Comparison of ENCODE assay signal across 8 mouse cellular contexts in the genomic region with DNA sequence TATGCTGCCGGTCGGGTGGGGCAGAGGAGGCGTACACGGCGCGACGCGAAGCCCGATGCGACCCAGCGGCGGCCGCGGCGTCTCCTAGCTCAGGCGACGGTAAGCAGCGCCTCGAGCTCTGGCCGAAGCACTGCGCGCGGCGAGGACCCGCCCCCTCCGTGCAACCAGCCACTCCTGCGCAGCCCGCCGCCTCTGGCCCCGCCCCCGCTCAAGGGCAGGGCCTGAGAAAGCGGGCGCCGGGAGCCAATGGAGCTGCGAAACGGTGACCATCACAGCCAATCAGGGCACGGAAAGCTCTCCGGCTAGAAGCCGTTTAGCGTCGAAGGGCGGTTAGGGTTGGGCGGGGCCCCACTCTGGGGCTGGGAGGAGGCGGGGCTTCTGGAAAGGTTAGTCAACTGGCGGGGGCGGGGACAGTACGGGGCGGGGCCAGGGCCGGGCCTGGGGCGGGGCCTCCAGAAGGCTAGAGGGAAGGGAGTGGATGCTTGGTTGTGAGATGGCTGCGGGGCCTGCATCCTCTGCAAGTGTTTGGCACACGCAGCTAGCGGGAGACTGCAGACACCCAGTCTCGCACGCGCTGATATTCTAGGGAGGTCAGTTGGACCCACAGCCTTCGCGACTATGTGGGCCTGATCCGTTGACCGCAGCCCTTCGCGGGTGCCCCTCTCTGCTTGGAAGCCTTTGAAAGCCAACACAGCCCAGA. TPM values are rescaled to one million over a fixed set of nuclear protein-coding genes. Genes with fewer than 3 reads are reported as not detected.
DNase-seq lines count a peak whose midpoint lies in the region; ATAC-seq and TF ChIP-seq lines count a peak whose summit lies in the region.

A gene (minus strand): TSS at position 98 of the 700 bp plus-strand sequence.

- WGBS in cerebellum, adult 2 months, result 2% methylated on average over 62 of the region's 62 CpGs
- WGBS in forebrain, embryonic 16.5 days, result 2% methylated on average over 51 of the region's 62 CpGs
- 4% methylated on average over 43 of the region's 62 CpGs for WGBS in liver, postnatal 0 days (ENCODE audit: insufficient replicate concordance)
- WGBS in neural tube, embryonic 14.5 days, result 2% methylated on average over 62 of the region's 62 CpGs

- H3K27ac ChIP-seq in ES-E14 (ENCODE audit: insufficient read depth, low read depth, low read length, poor library complexity, severe bottlenecking), result no peak within 1 kb of the TSS
- peak within 1 kb of the TSS; percentile 73 for H3K27ac ChIP-seq in cerebellum, adult 2 months (ENCODE audit: insufficient read depth, low read length)
- peak within 1 kb of the TSS; percentile 62 for H3K27ac ChIP-seq in forebrain, embryonic 16.5 days (ENCODE audit: low read length)
- no peak within 1 kb of the TSS for H3K27ac ChIP-seq in liver, postnatal 0 days (ENCODE audit: low read depth)
- H3K27ac ChIP-seq in neural tube, embryonic 14.5 days (ENCODE audit: low read depth, low read length), result peak within 1 kb of the TSS; percentile 61
- peak within 1 kb of the TSS; percentile 93 for H3K27ac ChIP-seq in testis, adult 2 months (ENCODE audit: control insufficient read depth, insufficient read depth, low read depth, low read length)

- peak within 1 kb of the TSS; percentile 96 for H3K4me2 ChIP-seq in forebrain, embryonic 16.5 days (ENCODE audit: low read length)
- H3K4me2 ChIP-seq in liver, postnatal 0 days (ENCODE audit: low read depth, low read length), result peak within 1 kb of the TSS; percentile 77
- H3K4me2 ChIP-seq in neural tube, embryonic 14.5 days (ENCODE audit: low read depth, low read length), result peak within 1 kb of the TSS; percentile 82

- in situ Hi-C loops in ES-E14 (cut with MboI; ENCODE audit: low sequenced_read_pairs in 2 of 2, unreplicated experiment in 2 of 2), result no loop called here

- peak within 1 kb of the TSS; percentile 89 to 97 for H3K4me3 ChIP-seq in ES-E14 (ENCODE audit: insufficient read depth in 1 of 2, low read depth in 1 of 2, low read length in 2 of 2, poor library complexity in 1 of 2, severe bottlenecking in 1 of 2)
- peak within 1 kb of the TSS; percentile 91 for H3K4me3 ChIP-seq in cerebellum, adult 2 months (replicated peaks; ENCODE audit: insufficient read depth, low read depth, low read length)
- peak within 1 kb of the TSS; percentile 78 for H3K4me3 ChIP-seq in forebrain, embryonic 16.5 days (replicated peaks; ENCODE audit: low read length)
- H3K4me3 ChIP-seq in liver, postnatal 0 days (ENCODE audit: low read depth, low read length), result peak within 1 kb of the TSS; percentile 42
- peak within 1 kb of the TSS; percentile 53 for H3K4me3 ChIP-seq in neural tube, embryonic 14.5 days (ENCODE audit: low read depth, low read length)
- H3K4me3 ChIP-seq in testis, adult 2 months (ENCODE audit: control insufficient read depth, low read depth, low read length), result peak within 1 kb of the TSS; percentile 92

- H3K9me3 ChIP-seq in ES-E14 (ENCODE audit: control insufficient read depth, insufficient read depth, low read depth, low read length), result no peaks in the 10 kb centered on the region
- no peaks in the 10 kb centered on the region for H3K9me3 ChIP-seq in forebrain, embryonic 16.5 days (ENCODE audit: control insufficient read depth, low read length)
- H3K9me3 ChIP-seq in liver, postnatal 0 days (ENCODE audit: low read length), result no peaks in the 10 kb centered on the region
- H3K9me3 ChIP-seq in neural tube, embryonic 14.5 days (ENCODE audit: control insufficient read depth, low read length), result no peaks in the 10 kb centered on the region

- no peaks in the 10 kb centered on the region for H3K36me3 ChIP-seq in ES-E14 (ENCODE audit: control insufficient read depth, insufficient read depth, low read length, poor library complexity, severe bottlenecking)
- no peaks in the 10 kb centered on the region for H3K36me3 ChIP-seq in forebrain, embryonic 16.5 days (ENCODE audit: control insufficient read depth, insufficient read depth)
- H3K36me3 ChIP-seq in liver, postnatal 0 days (replicated peaks; ENCODE audit: insufficient read depth, low read length), result no peaks in the 10 kb centered on the region
- 0 out of 2 replicates have a peak, but pooled peaks cover 3% of the 10 kb centered on the region for H3K36me3 ChIP-seq in neural tube, embryonic 14.5 days (ENCODE audit: control insufficient read depth, insufficient read depth, low read length)
- 0 out of 2 replicates have a peak, but pooled peaks cover 2% of the 10 kb centered on the region for H3K36me3 ChIP-seq in testis, adult 2 months (ENCODE audit: control insufficient read depth, insufficient read depth, low read length)

- TF ChIP-seq EP300 in liver, postnatal 0 days (IDR thresholded peaks at IDR 0.05; ENCODE audit: low read depth), result no peak

- peak; percentile 97 for ATAC-seq in forebrain, embryonic 16.5 days
- ATAC-seq in liver, postnatal 0 days, result peak; percentile 99
- peak; percentile 98 for ATAC-seq in neural tube, embryonic 14.5 days (ENCODE audit: low read depth)

- H3K9ac ChIP-seq in ES-E14 (ENCODE audit: insufficient read depth, low read depth, low read length, poor library complexity, severe bottlenecking), result peak within 1 kb of the TSS; percentile 89
- H3K9ac ChIP-seq in forebrain, embryonic 16.5 days (replicated peaks; ENCODE audit: low read depth, low read length), result peak within 1 kb of the TSS; percentile 87
- H3K9ac ChIP-seq in liver, postnatal 0 days (replicated peaks), result peak within 1 kb of the TSS; percentile 32
- H3K9ac ChIP-seq in neural tube, embryonic 14.5 days (replicated peaks; ENCODE audit: low read depth, low read length), result peak within 1 kb of the TSS; percentile 70

- intact Hi-C loops in heart, postnatal 25 days (cut with DNase I), result loop anchor here (5.0 kb wide), 1 partner anchor 70 kb away; a partner anchor contains a TSS

- no peaks in the 10 kb centered on the region for H3K27me3 ChIP-seq in cerebellum, adult 2 months (ENCODE audit: control insufficient read depth, insufficient read depth, low read length)
- H3K27me3 ChIP-seq in forebrain, embryonic 16.5 days (replicated peaks; ENCODE audit: control insufficient read depth, insufficient read depth, low read length), result no peaks in the 10 kb centered on the region
- H3K27me3 ChIP-seq in liver, postnatal 0 days (ENCODE audit: insufficient read depth, low read length), result peaks cover 2% of the 10 kb centered on the region; the same call in 1 of the 2 replicates
- no peaks in the 10 kb centered on the region for H3K27me3 ChIP-seq in neural tube, embryonic 14.5 days (ENCODE audit: control insufficient read depth, insufficient read depth, low read length)
- H3K27me3 ChIP-seq in testis, adult 2 months (ENCODE audit: control insufficient read depth, insufficient read depth, low read length), result no peaks in the 10 kb centered on the region

- DNase-seq in ES-E14 (ENCODE audit: low read depth, low spot score), result peak; percentile 97
- peak; percentile 97 to 100 for DNase-seq in cerebellum, adult 2 months
- peak; percentile 96 for DNase-seq in heart, postnatal 25 days (ENCODE audit: low spot score)
- peak; percentile 98 for DNase-seq in layer of hippocampus, adult 11-12 months (ENCODE audit: low spot score)
- DNase-seq in liver, postnatal 0 days, result peak; percentile 95

- peaks cover 2 to 17% of the 10 kb centered on the region in 2 experiments; a peak in 2 of 4 replicates for H3K4me1 ChIP-seq in ES-E14 (ENCODE audit: control insufficient read depth in 2 of 2, insufficient read depth in 2 of 2, low read length in 2 of 2, poor library complexity in 1 of 2)
- H3K4me1 ChIP-seq in cerebellum, adult 2 months (ENCODE audit: control insufficient read depth, insufficient read depth, low read length), result peaks cover 3% of the 10 kb centered on the region
- H3K4me1 ChIP-seq in forebrain, embryonic 16.5 days (replicated peaks; ENCODE audit: control insufficient read depth, insufficient read depth, low read length), result peaks cover 22% of the 10 kb centered on the region
- H3K4me1 ChIP-seq in liver, postnatal 0 days (ENCODE audit: insufficient read depth), result peaks cover 14% of the 10 kb centered on the region
- H3K4me1 ChIP-seq in neural tube, embryonic 14.5 days (ENCODE audit: control insufficient read depth, insufficient read depth, low read length), result peaks cover 13% of the 10 kb centered on the region
- peaks cover 18% of the 10 kb centered on the region for H3K4me1 ChIP-seq in testis, adult 2 months (ENCODE audit: control insufficient read depth, insufficient read depth, low read length)

- no peak for TF ChIP-seq CTCF in cerebellum, adult 2 months (IDR thresholded peaks at IDR 0.05; ENCODE audit: borderline replicate concordance, insufficient read depth, low read depth, low read length)
- TF ChIP-seq CTCF in liver, postnatal 0 days (IDR thresholded peaks at IDR 0.05; ENCODE audit: low read depth), result no peak
- no peak for TF ChIP-seq CTCF in testis, adult 2 months (IDR thresholded peaks at IDR 0.05; ENCODE audit: control insufficient read depth, insufficient read depth, insufficient replicate concordance, low read depth, low read length)

- TF ChIP-seq POLR2A in cerebellum, adult 2 months (IDR thresholded peaks at IDR 0.05; ENCODE audit: borderline replicate concordance, insufficient read depth, low read length), result peak; percentile 92
- peak; percentile 79 for TF ChIP-seq POLR2A in testis, adult 2 months (IDR thresholded peaks at IDR 0.05; ENCODE audit: control insufficient read depth, low read depth, low read length)

TF ChIP-seq in ES-E14, 5 proteins besides CTCF, POLR2A, EP300 and RAD21:
- TF ChIP-seq HCFC1 (IDR thresholded peaks at IDR 0.05; ENCODE audit: borderline replicate concordance, insufficient read depth, low read length) (no peak), CHD2 (IDR thresholded peaks at IDR 0.05; ENCODE audit: low read depth, low read length) (0 out of 2 replicates have a peak, but pooled peaks have one; percentile 32)

RNA-seq across cellular contexts. Expression of the gene that starts here (rescaled TPM):
- total RNA-seq in ES-E14 (2012; rRNA removed), result 7.9 and 8.7 TPM in 2 replicates
- 72.3 and 79.5 TPM in 2 replicates for polyA plus RNA-seq in cerebellum, adult 2 months (2012; rRNA removed)
- polyA plus RNA-seq in forebrain, embryonic 16.5 days (2015; fragmentation: Nextera tagmentation; extraction: Ambion mirVana), result 58.9 and 64.2 TPM in 2 replicates
- 1 to 10 TPM; 2.9 to 6.7 TPM for total RNA-seq in heart, postnatal 25 days (2021)
- polyA plus RNA-seq in liver, postnatal 0 days (2015; fragmentation: Nextera tagmentation; extraction: Ambion mirVana), result 2.7 and 2.9 TPM in 2 replicates
- polyA plus RNA-seq in neural tube, embryonic 14.5 days (2014; fragmentation: Nextera tagmentation; extraction: Ambion mirVana), result 45.8 and 60.8 TPM in 2 replicates
- 235 and 249 TPM in 2 replicates for polyA plus RNA-seq in testis, adult 2 months (2012; rRNA removed)

Comparison
In these comparisons a context has a peak if more than half of its experiments do, and no peak if none do; other contexts are left out.
1. RNA of the gene that starts here (polyA plus RNA-seq): 235 to 249 TPM in testis, adult 2 months, 72.3 to 79.5 TPM in cerebellum, adult 2 months, 58.9 to 64.2 TPM in forebrain, embryonic 16.5 days and 45.8 to 60.8 TPM in neural tube, embryonic 14.5 days; 2.7 to 2.9 TPM in liver, postnatal 0 days; every median in the first group is over 10 times any median in the second.
2. H3K27ac ChIP-seq: peak in cerebellum, adult 2 months (single experiment), forebrain, embryonic 16.5 days (single experiment), neural tube, embryonic 14.5 days (single experiment) and testis, adult 2 months (single experiment); none in ES-E14 (single experiment) and liver, postnatal 0 days (single experiment).
3. H3K4me3 ChIP-seq: peak in every context shown above with its lines; median percentile 93 in ES-E14; 92 in testis, adult 2 months; 91 in cerebellum, adult 2 months; 78 in forebrain, embryonic 16.5 days; 53 in neural tube, embryonic 14.5 days; 42 in liver, postnatal 0 days.
4. H3K9ac ChIP-seq: peak in every context shown above with its lines; median percentile 89 in ES-E14; 87 in forebrain, embryonic 16.5 days; 70 in neural tube, embryonic 14.5 days; 32 in liver, postnatal 0 days.
5. Peak in every context shown above with its lines, with median percentiles within 50 percentile points of each other: DNase-seq, ATAC-seq and H3K4me2 ChIP-seq.